Mouse (Mus musculus) liver, embryonic 11.5 days (tissue): Measurements from ENCODE around the gene Vcpkmt. TPM values are rescaled to one million over a fixed set of nuclear protein-coding genes. Genes with fewer than 3 reads are reported as not detected.

Experiments used
- ATAC-seq: fragments of 200-750 bp; cut with Nextera tagmentation; replicated peaks from 2 replicates; pipeline ENCODE4 v1.8.0; 2017; ENCODE audit warnings: moderate number of reproducible peaks, mild to moderate bottlenecking, moderate TSS enrichment, moderate library complexity; ENCODE audit not compliant: low FRiP score
- DNase-seq: peaks from one replicate; pipeline ENCODE4 v3.0.0-alpha.2; 2017; ENCODE audit warnings: low spot score
- H3K27ac ChIP-seq: fragments of 300-500 bp; sonication (generic); 2 replicates; pipeline ENCODE4 v1.5.1; 2014; ENCODE audit warnings: mild to moderate bottlenecking, low read depth, low read length, control low read depth
- H3K27me3 ChIP-seq: fragments of 300-500 bp; sonication (generic); replicated peaks from 2 replicates; pipeline ENCODE4 v1.6.1; 2014; ENCODE audit warnings: low read length, mixed read lengths; ENCODE audit not compliant: control insufficient read depth, insufficient read depth
- H3K36me3 ChIP-seq: fragments of 300-500 bp; sonication (generic); 2 replicates; pipeline ENCODE4 v1.6.1; 2014; ENCODE audit warnings: mild to moderate bottlenecking, low read length, moderate library complexity, mixed read lengths; ENCODE audit not compliant: control insufficient read depth, insufficient read depth
- H3K4me1 ChIP-seq: fragments of 300-500 bp; sonication (generic); replicated peaks from 2 replicates; pipeline ENCODE4 v1.6.1; 2014; ENCODE audit warnings: low read length, mixed read lengths; ENCODE audit not compliant: control insufficient read depth, insufficient read depth
- H3K4me2 ChIP-seq: fragments of 300-500 bp; sonication (generic); 2 replicates; pipeline ENCODE4 v1.6.1; 2014; ENCODE audit warnings: mild to moderate bottlenecking, control low read depth, moderate library complexity
- H3K4me3 ChIP-seq: fragments of 300-500 bp; sonication (generic); 2 replicates; pipeline ENCODE4 v1.5.1; 2014; ENCODE audit warnings: low read depth, low read length, control low read depth
- H3K9ac ChIP-seq: fragments of 300-500 bp; sonication (generic); 2 replicates; pipeline ENCODE4 v1.6.1; 2014; ENCODE audit warnings: low read depth, low read length, control low read depth
- H3K9me3 ChIP-seq: fragments of 300-500 bp; sonication (generic); 2 replicates; pipeline ENCODE4 v1.6.1; 2016; ENCODE audit warnings: low read length, inconsistent platforms, mixed read lengths; ENCODE audit not compliant: control insufficient read depth
- WGBS: fragments of 180-500 bp; shearing (Covaris S2); extraction: QIAGEN DNeasy Blood & Tissue Kit; methylation state at CpG from one replicate; pipeline ENCODE4 v1.1.7; 2014; 5-methylcytosine and 5-hydroxymethylcytosine counted together
- polyA plus RNA-seq: library from polyadenylated mRNA; unstranded; fragments of >200 nt; fragmentation: Nextera tagmentation; extraction: Ambion mirVana; gene quantifications from 2 replicates; pipeline ENCODE4 v1.2.1, GENCODE M21; 2014

Vcpkmt gene
- polyA plus RNA-seq, 1 experiment from 2014 or later: 32.6 TPM

DNA sequence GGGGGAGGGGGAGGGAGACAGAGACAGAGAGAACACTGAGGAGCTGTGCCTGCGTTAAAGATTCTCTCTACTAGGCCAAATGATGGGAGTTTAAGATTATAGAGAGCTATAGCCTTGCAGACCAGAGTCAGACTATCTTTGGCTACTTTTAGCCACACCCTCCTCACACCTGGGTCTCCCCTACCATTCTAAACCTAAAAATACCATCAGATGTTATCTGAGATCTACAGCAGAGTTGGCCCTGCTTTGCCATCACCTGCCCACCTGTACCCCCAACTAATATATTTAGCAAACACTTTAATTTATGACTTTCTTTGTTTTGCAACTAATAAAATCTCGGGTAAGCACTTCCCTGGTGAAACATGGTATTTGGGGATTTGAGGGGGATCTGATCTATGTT, 38.3 kb downstream of the Vcpkmt start:
- 50% methylated on average over 2 of the region's 2 CpGs for WGBS
- no peaks in the 10 kb centered on the region for H3K27me3 ChIP-seq
- H3K9ac ChIP-seq: no peak overlapping the region
- H3K4me3 ChIP-seq: no peak overlapping the region
- H3K4me1 ChIP-seq: peaks cover 3% of the 10 kb centered on the region
- no peaks in the 10 kb centered on the region for H3K36me3 ChIP-seq
- H3K4me2 ChIP-seq: no peak overlapping the region
- ATAC-seq: no peak
- H3K27ac ChIP-seq: no peak overlapping the region
- no peak for DNase-seq
- no peaks in the 10 kb centered on the region for H3K9me3 ChIP-seq

DNA sequence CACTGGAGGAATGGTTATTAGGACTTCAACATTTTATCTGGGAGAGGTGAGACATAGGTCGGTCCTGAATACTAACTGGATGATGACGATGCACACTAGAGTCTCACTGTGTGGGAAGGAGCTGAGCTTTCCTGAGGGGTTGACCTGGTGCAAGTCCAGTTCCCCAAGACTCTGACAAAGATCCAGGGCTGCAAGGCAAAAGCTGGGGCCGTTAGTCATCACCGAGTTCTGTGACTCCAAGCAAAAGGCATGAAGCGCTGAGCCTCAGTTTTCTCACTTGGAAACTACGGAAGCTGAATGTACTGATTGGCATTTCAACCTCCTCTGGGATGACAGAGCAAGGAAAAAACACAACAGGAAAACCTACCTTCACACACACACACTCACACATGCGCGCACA, 40.5 kb downstream of the Vcpkmt start:
- Histone ChIP-seq H3K27ac (no peak overlapping the region), H3K9me3 (no peaks in the 10 kb centered on the region), H3K4me1 (peaks cover 24% of the 10 kb centered on the region), H3K9ac (no peak overlapping the region), H3K4me3 (no peak overlapping the region), H3K27me3 (no peaks in the 10 kb centered on the region), H3K4me2 (no peak overlapping the region), H3K36me3 (no peaks in the 10 kb centered on the region)
- DNase-seq: no peak
- ATAC-seq: no peak
- WGBS: 86% methylated on average over 8 of the region's 8 CpGs

- Histone ChIP-seq H3K9ac (no peak overlapping the region), H3K4me3 (no peak overlapping the region), H3K4me1 (peaks cover 27% of the 10 kb centered on the region), H3K9me3 (no peaks in the 10 kb centered on the region), H3K4me2 (peak overlapping the region; percentile 45), H3K27ac (no peak overlapping the region), H3K36me3 (no peaks in the 10 kb centered on the region), H3K27me3 (no peaks in the 10 kb centered on the region)
- DNase-seq (peak; percentile 45), ATAC-seq (peak; percentile 40; the same call in 1 of the 2 replicates)
- 34% methylated on average over 8 of the region's 8 CpGs for WGBS
Observed at GRCm38 (mm10) chr12:69541663-69542062, 41.2 kb downstream of the Vcpkmt start.

DNA sequence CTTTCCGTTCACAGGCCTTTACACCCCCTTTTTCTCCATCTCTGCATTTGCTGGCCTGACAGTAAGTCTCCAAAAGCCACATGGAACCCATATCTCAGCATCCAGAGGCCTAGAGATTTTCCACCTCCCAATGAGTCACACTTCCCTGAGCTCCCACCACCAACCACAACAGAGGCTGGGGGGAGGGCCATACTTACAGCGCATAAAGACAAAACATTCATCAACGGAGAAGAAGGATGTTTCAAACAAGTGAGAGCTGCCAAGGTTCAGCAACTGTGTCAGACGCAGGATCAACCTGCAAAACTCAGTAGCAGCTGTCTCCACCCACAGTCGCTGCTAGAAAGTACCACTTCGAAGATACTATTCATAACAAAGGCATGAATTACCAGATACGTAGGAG, 43.5 kb downstream of the Vcpkmt start:
- H3K27me3 ChIP-seq: no peaks in the 10 kb centered on the region
- no peak overlapping the region for H3K27ac ChIP-seq
- 51% methylated on average over 7 of the region's 7 CpGs for WGBS
- H3K4me2 ChIP-seq: no peak overlapping the region; the same call in 1 of the 2 replicates
- DNase-seq (no peak), ATAC-seq (no peak)
- H3K9ac ChIP-seq: no peak overlapping the region
- H3K36me3 ChIP-seq: no peaks in the 10 kb centered on the region
- H3K4me1 ChIP-seq: peaks cover 27% of the 10 kb centered on the region
- H3K4me3 ChIP-seq: no peak overlapping the region
- no peaks in the 10 kb centered on the region for H3K9me3 ChIP-seq

GRCm38 (mm10) chr12:69538362-69538950, 44.4 kb downstream of the Vcpkmt start:
- Histone ChIP-seq H3K9ac (peak overlapping the region; percentile 54), H3K9me3 (no peaks in the 10 kb centered on the region), H3K4me1 (peaks cover 27% of the 10 kb centered on the region), H3K27me3 (no peaks in the 10 kb centered on the region), H3K4me2 (peak overlapping the region; percentile 75), H3K4me3 (0 out of 2 replicates have a peak overlapping the region, but pooled peaks have one; percentile 33), H3K27ac (peak overlapping the region; percentile 83), H3K36me3 (no peaks in the 10 kb centered on the region)
- 27% methylated on average over 4 of the region's 4 CpGs for WGBS
- DNase-seq (no peak), ATAC-seq (0 out of 2 replicates have a peak, but pooled peaks have one; percentile 12)

- H3K27ac ChIP-seq: peak overlapping the region; percentile 83
- H3K4me2 ChIP-seq: peak overlapping the region; percentile 75
- H3K9ac ChIP-seq: peak overlapping the region; percentile 54
- 11% methylated on average over 19 of the region's 19 CpGs for WGBS
- H3K9me3 ChIP-seq: no peaks in the 10 kb centered on the region
- peaks cover 27% of the 10 kb centered on the region for H3K4me1 ChIP-seq
- ATAC-seq (peak; percentile 53), DNase-seq (peak; percentile 59)
- peak overlapping the region; percentile 33 for H3K4me3 ChIP-seq
- no peaks in the 10 kb centered on the region for H3K36me3 ChIP-seq
- H3K27me3 ChIP-seq: no peaks in the 10 kb centered on the region
Observed at GRCm38 (mm10) chr12:69537675-69538361, 45.0 kb downstream of the Vcpkmt start.

- peak overlapping the region; percentile 83 for H3K27ac ChIP-seq
- peaks cover 27% of the 10 kb centered on the region for H3K4me1 ChIP-seq
- H3K27me3 ChIP-seq: no peaks in the 10 kb centered on the region
- no peak overlapping the region for H3K9ac ChIP-seq
- H3K9me3 ChIP-seq: no peaks in the 10 kb centered on the region
- H3K4me3 ChIP-seq: no peak overlapping the region
- DNase-seq (no peak), ATAC-seq (peak; percentile 55)
- 22% methylated on average over 10 of the region's 10 CpGs for WGBS
- peak overlapping the region; percentile 75 for H3K4me2 ChIP-seq
- H3K36me3 ChIP-seq: no peaks in the 10 kb centered on the region
Observed at GRCm38 (mm10) chr12:69537243-69537674, 45.6 kb downstream of the Vcpkmt start.

GRCm38 (mm10) chr12:69536616-69537242, 46.1 kb downstream of the Vcpkmt start:
- WGBS: 68% methylated on average over 10 of the region's 10 CpGs
- no peak for ATAC-seq
- no peaks in the 10 kb centered on the region for H3K27me3 ChIP-seq

More at GRCm38 (mm10) chr12:69536616-69537242, 46.1 kb downstream of the Vcpkmt start:
- no peak for DNase-seq
- Histone ChIP-seq H3K27ac (peak overlapping the region; percentile 83), H3K9me3 (no peaks in the 10 kb centered on the region), H3K36me3 (no peaks in the 10 kb centered on the region), H3K9ac (no peak overlapping the region), H3K4me2 (peak overlapping the region; percentile 75), H3K4me3 (no peak overlapping the region), H3K4me1 (peaks cover 24% of the 10 kb centered on the region)
